Mouse (Mus musculus): ENCODE measurements around the gene Slc30a9.

DNA sequence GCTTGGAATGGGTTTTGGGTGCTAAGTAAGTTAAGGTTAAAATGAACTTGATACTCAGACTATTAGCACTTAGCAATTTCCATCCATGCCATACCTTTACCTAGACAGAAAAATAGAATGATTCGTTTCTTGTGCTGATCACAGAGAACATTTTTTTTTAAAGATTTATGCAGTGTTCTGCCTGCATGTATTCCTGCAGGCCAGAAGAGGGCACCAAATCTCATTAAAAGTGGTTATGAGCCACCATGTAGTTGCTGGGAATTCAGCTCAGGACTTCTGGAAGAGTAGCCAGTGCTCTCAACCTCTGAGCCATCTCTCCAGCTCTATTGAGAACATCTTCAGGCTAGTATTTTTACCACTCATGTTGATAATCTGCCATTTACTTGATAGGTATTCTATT, 40.6 kb upstream of the Slc30a9 start:
- TF ChIP-seq CTCF (IDR thresholded peaks at IDR 0.05; ENCODE audit: borderline replicate concordance, insufficient read depth, low read length) (no peak), POLR2A (IDR thresholded peaks at IDR 0.05; ENCODE audit: low read depth, low read length) (no peak)

Measured in embryonic fibroblast, embryonic 13.5 days (primary cell).